Mouse (Mus musculus): ENCODE data around the gene Pelo. TPM values are rescaled to one million over a fixed set of nuclear protein-coding genes. Genes with fewer than 3 reads are reported as not detected.
A peak's percentile ranks its signal among the peaks of the same experiment; 100 is the strongest.

The Pelo gene
- total RNA-seq (2021): 10 to 100 TPM; 19.8 to 22.5 TPM
- long read RNA-seq, experiment 1, transcript Pelo-201 (2 exons, 1,600 nt): major isoform, 5 of 5 reads
- long read RNA-seq, experiment 1, partial matches to known transcripts: 0 of 5 reads
- long read RNA-seq, experiment 1, other reads (novel, unspliced or antisense): 0 of 5 reads
- long read RNA-seq, experiment 2, transcript Pelo-201 (2 exons, 1,600 nt): major isoform, 16 of 16 reads
- long read RNA-seq, experiment 2, partial matches to known transcripts: 0 of 16 reads
- long read RNA-seq, experiment 2, other reads (novel, unspliced or antisense): 0 of 16 reads

DNA sequence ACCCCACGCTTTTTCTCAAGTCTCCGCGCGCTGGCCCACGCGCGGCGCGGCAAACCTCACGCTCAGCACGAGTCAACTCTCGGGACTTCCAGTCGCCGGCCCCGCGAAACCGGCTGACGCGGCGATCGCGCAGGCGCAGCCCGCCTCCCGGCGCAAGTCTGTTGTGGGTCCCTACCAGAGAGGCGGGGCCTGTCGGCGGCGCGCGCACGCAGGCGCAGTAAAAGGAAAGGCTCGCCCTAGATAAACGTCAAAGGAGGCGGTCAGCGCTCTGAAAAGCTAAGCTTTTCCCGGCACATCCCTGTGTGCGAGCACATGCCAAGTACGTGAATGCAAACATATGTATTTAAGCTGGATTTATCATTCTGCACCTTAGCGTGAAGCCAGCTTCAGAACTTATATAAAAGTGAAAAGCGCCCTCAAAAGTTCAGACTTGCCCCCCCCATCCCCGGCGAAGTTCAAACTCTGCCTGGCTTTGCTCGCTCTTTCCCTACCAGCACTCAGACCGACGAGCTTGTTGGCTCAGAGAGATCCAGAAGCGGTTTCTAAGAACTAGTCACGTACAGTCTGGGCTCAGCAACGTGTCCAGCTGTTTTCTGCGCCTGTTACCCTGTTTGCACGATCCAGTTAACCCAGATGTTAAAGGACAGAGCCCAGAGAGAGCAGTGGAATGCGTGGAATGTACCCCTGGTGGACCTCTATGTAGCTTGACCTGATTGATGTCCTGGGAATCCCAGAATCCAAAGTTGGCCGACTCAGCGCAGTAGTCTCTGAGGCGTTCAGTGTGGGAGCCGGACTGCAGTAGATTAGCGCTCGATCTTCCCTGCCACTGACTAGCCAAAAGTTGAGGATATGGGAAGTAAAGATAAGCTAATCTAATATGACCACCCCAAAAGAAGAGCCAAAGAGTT lies at the start of gene Pelo:
TSS of gene Pelo (minus strand) at position 118 of the 908 bp plus-strand sequence.
- TF ChIP-seq CTCF (conservative IDR thresholded peaks at IDR 0.05): no peak
- H3K4me3 ChIP-seq: peak within 1 kb of the TSS; percentile 79
- peak within 1 kb of the TSS; percentile 81 for H3K27ac ChIP-seq
- peak; percentile 95 for DNase-seq (ENCODE audit: low spot score in 2 of 2)

DNA sequence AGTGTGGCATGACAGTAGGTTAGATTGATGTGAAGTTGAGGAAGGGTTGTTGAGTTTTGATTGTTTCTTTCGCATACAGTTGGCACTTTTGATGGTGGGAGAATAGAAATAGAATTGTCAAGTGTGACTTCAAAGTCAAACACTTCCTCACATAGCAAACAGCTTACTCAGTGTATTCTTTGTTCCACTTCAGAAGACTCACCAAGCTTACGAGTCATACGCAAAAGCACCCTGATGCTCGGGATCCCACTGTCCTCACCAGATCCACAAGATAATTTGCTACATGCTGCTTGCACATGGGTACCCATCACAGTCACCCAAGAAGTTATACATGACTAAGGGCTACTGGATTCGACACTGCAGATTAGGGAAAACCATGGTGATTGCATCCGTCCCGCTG lies 48.5 kb upstream of the Pelo start:
- TF ChIP-seq CTCF (conservative IDR thresholded peaks at IDR 0.05): no peak

DNA sequence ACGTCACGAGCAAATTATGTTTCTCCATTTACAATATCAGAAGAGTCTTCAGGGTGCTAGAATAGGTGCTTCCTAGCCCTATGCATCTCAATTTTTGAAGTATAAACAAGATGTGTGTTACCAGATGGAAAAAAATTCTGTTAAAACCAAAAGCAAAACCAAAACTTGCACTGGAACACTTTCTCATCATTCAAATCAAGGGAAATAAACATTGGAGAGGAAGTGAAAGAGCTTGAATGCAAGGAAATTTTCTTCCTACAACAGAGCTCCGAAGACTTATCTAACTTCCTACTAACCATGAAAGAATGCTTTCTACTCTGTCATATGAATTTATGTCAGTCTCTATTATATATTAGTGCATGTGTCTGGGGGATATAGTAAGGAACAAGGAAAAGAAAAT lies 46.8 kb upstream of the Pelo start:
- DNase-seq (ENCODE audit: low spot score in 2 of 2): no peak
- TF ChIP-seq CTCF (conservative IDR thresholded peaks at IDR 0.05): no peak
- no peak overlapping the region for H3K4me3 ChIP-seq
- no peak overlapping the region for H3K27ac ChIP-seq

More for the DNA sequence above, 48.5 kb upstream of the Pelo start:
- DNase-seq (ENCODE audit: low spot score in 2 of 2): no peak
- no peak overlapping the region for H3K4me3 ChIP-seq
- H3K27ac ChIP-seq: no peak overlapping the region

- TF ChIP-seq CTCF (conservative IDR thresholded peaks at IDR 0.05): no peak
- no peak overlapping the region for H3K27ac ChIP-seq
- no peak overlapping the region for H3K4me3 ChIP-seq
- DNase-seq (ENCODE audit: low spot score in 2 of 2): no peak
Observed at GRCm38 (mm10) chr13:115132435-115132834, 42.4 kb upstream of the Pelo start.

- no peak overlapping the region for H3K4me3 ChIP-seq
- no peak for TF ChIP-seq CTCF (conservative IDR thresholded peaks at IDR 0.05)
- no peak for DNase-seq (ENCODE audit: low spot score in 2 of 2)
- no peak overlapping the region for H3K27ac ChIP-seq
Observed at GRCm38 (mm10) chr13:115131381-115131780, 41.4 kb upstream of the Pelo start.

- Histone ChIP-seq H3K27ac (no peak overlapping the region), H3K4me3 (no peak overlapping the region)
- TF ChIP-seq CTCF (conservative IDR thresholded peaks at IDR 0.05): no peak
- DNase-seq (ENCODE audit: low spot score in 2 of 2): no peak
Observed at GRCm38 (mm10) chr13:115130035-115130434, 40.0 kb upstream of the Pelo start.

GRCm38 (mm10) chr13:115127826-115128225 lies 37.8 kb upstream of the Pelo start:
- Histone ChIP-seq H3K4me3 (no peak overlapping the region), H3K27ac (no peak overlapping the region)
- no peak for TF ChIP-seq CTCF (conservative IDR thresholded peaks at IDR 0.05)
- DNase-seq (ENCODE audit: low spot score in 2 of 2): no peak

DNA sequence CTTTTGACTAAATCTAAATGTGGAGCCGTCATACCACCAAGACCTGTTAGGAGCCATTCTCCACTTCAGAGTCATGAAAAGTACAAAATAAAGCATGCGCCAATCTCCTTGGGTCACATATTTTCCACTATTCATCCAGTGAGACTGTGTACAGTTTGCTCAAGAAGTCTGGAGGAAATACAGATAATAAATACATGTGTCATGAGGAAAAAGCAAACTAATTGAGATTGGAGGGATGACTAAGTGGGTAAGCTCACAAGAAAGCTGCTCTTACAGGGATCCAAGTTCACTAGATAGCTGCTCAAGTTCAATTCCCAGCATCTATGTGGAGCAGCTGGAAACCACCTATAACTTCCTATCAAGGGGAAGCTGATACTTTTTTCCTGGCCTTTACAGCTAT lies 36.5 kb upstream of the Pelo start:
- no peak for TF ChIP-seq CTCF (conservative IDR thresholded peaks at IDR 0.05)
- Histone ChIP-seq H3K4me3 (no peak overlapping the region), H3K27ac (no peak overlapping the region)
- DNase-seq (ENCODE audit: low spot score in 2 of 2): no peak

DNA sequence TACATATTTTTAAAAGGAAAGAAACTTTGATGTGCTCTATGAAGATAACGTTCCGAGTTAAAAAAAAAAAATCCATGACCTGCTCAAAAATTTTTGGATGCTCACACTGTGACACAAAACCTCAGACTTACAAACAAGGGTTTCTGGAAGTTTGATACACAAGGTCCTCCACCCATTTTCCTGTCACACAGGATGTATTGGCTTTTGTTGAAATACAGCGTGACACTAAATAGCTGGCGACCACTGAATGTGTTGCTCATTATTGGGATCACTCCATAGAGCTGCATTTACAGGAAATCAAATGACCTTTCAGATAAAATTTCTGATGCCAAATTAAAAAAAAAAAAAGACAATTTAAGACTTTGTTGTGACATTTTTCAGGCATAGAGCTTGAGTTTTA lies 35.1 kb upstream of the Pelo start:
- Histone ChIP-seq H3K27ac (no peak overlapping the region), H3K4me3 (no peak overlapping the region)
- no peak for TF ChIP-seq CTCF (conservative IDR thresholded peaks at IDR 0.05)
- no peak for DNase-seq (ENCODE audit: low spot score in 2 of 2)

DNA sequence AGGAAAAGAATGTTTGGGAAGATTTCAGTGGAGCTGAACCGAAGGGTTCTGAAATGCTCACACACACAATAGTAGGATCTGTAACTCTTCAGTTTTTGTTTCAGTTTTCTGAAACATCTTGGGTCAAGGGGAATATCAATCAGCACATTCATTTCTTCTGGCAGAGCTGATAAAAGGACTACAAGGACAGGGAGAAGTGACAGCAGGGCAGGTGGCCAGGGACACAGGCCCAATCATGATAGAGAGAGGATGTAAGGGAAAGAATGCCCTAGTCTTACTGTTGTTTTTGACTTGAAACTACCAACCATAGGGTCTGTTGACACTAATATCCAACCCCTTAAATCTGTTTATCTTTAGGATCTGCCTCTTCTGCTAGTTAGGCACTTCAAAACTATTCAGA lies 34.5 kb upstream of the Pelo start:
- no peak for DNase-seq (ENCODE audit: low spot score in 2 of 2)

GRCm38 (mm10) chr13:115118756-115119155 lies 28.8 kb upstream of the Pelo start:
- no peak overlapping the region for H3K27ac ChIP-seq
- no peak for DNase-seq (ENCODE audit: low spot score in 2 of 2)
- H3K4me3 ChIP-seq: no peak overlapping the region
- no peak for TF ChIP-seq CTCF (conservative IDR thresholded peaks at IDR 0.05)

More for the DNA sequence above, 34.5 kb upstream of the Pelo start:
- H3K4me3 ChIP-seq: no peak overlapping the region
- no peak overlapping the region for H3K27ac ChIP-seq
- no peak for TF ChIP-seq CTCF (conservative IDR thresholded peaks at IDR 0.05)

GRCm38 (mm10) chr13:115118195-115118594 lies 28.2 kb upstream of the Pelo start:
- TF ChIP-seq CTCF (conservative IDR thresholded peaks at IDR 0.05): no peak
- DNase-seq (ENCODE audit: low spot score in 2 of 2): no peak
- H3K4me3 ChIP-seq: no peak overlapping the region
- no peak overlapping the region for H3K27ac ChIP-seq

DNA sequence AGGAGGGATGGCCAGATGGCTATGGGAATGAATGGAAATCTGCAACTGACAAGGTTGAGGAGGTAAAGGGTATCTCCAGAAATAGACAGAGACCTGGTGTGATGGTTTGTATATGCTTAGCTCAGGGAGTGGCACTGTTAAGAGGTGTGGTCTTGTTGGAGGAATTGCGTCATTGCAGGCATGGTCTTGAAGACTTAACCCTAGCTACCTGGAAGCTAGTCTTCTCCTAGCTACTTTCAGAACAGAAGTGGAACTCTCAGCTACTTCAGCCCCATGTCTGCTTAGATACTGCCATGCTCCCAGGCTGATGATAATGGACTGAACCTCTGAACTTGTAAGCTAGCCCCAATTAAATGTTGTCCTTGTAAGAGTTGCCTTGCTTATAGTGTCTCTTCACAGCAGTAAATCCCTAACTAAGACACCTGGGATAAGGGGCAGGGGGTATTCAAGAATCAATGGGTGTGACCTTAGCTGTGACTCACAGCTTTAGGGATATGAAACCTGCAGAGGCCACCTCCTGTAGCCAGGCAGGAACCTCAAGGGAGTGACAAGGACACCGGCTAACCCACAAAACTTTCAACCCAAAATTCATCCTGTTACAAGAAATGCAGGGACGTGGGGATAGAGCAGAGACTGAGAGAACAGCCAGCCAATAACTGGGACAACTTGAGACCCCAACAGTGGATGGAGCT lies 27.1 kb upstream of the Pelo start:
- TF ChIP-seq CTCF (conservative IDR thresholded peaks at IDR 0.05): no peak
- no peak overlapping the region for H3K27ac ChIP-seq
- H3K4me3 ChIP-seq: no peak overlapping the region
- DNase-seq (ENCODE audit: low spot score in 2 of 2): no peak
